Comparison of ENCODE assay signal across 8 mouse cellular contexts in the genomic region with DNA sequence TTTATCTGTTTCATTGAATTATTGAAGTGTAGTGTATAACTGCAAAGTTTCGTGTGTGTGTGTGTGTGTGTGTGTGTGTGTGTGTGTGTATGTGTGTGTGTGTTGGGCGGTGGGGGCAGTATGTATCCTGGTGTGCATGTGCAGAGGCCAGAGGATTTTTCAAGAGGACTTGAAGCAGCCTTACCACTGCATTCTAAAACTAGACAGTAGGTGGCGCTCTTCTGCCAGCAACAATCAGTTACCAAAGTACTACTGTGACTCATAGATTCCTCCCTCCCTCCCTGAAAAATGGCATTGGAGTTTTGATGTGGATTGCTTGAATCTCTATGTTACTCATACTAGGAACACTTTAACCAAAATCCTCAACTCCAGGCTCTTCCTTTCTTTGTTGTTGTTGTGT. TPM values are rescaled to one million over a fixed set of nuclear protein-coding genes. Genes with fewer than 3 reads are reported as not detected.
DNase-seq lines count a peak whose midpoint lies in the region; ATAC-seq lines count a peak whose summit lies in the region.
"Had no signal": no experiment of that assay in that cellular context is flagged by ENCODE, and none has a peak within 500 bp of the region (broad histone marks: within the 10 kb centered on the region; RNA-seq: fewer than 3 reads in every experiment).

No protein-coding gene starts in this region.

- no peaks in the 10 kb centered on the region for H3K4me1 ChIP-seq in hindbrain, embryonic 16.5 days (ENCODE audit: control insufficient read depth, insufficient read depth, low read depth, low read length)
- H3K4me1 ChIP-seq: stomach, embryonic 15.5 days had no signal

- DNase-seq in R1 (ENCODE audit: low read depth, low spot score) = peak; percentile 90
- peak; percentile 87 for DNase-seq in forelimb bud, embryonic 11.5 days (ENCODE audit: low read depth, low spot score)
- peak; percentile 51 to 77 for DNase-seq in layer of hippocampus, postnatal 25 days (ENCODE audit: extremely low spot score in 1 of 2, low spot score in 1 of 2)
- DNase-seq in lung, postnatal 36 days = peak; percentile 95
- peak; percentile 94 for DNase-seq in skeletal muscle tissue, adult 2 months (ENCODE audit: low read depth, low spot score)

- no peaks in the 10 kb centered on the region for H3K27me3 ChIP-seq in hindbrain, embryonic 16.5 days (replicated peaks; ENCODE audit: control insufficient read depth, insufficient read depth, low read length)
- H3K27me3 ChIP-seq: stomach, embryonic 15.5 days had no signal

- H3K4me3 ChIP-seq in hindbrain, embryonic 16.5 days (ENCODE audit: low read length) = no peak overlapping the region
- H3K4me3 ChIP-seq: stomach, embryonic 15.5 days had no signal

- H3K36me3 ChIP-seq in hindbrain, embryonic 16.5 days (ENCODE audit: control insufficient read depth, insufficient read depth, low read length) = peaks cover 18% of the 10 kb centered on the region

- H3K9ac ChIP-seq in hindbrain, embryonic 16.5 days (ENCODE audit: low read depth, low read length) = no peak overlapping the region
- H3K9ac ChIP-seq: stomach, embryonic 15.5 days had no signal

- WGBS in hindbrain, embryonic 16.5 days = 30% methylated on average over 3 of the region's 3 CpGs

- H3K9me3 ChIP-seq in hindbrain, embryonic 16.5 days (ENCODE audit: control insufficient read depth, low read length) = no peaks in the 10 kb centered on the region
- H3K9me3 ChIP-seq: stomach, embryonic 15.5 days had no signal

- no peak overlapping the region for H3K27ac ChIP-seq in hindbrain, embryonic 16.5 days (ENCODE audit: low read depth, low read length)
- H3K27ac ChIP-seq: stomach, embryonic 15.5 days had no signal

- no peak overlapping the region for H3K4me2 ChIP-seq in hindbrain, embryonic 16.5 days (ENCODE audit: low read length)
- H3K4me2 ChIP-seq: stomach, embryonic 15.5 days had no signal

- ATAC-seq in cerebellum, adult (ENCODE audit: insufficient number of reproducible peaks, low FRiP score, low TSS enrichment) = peak; percentile 72; the same call in 1 of the 2 replicates
- ATAC-seq in hindbrain, embryonic 16.5 days = 0 out of 2 replicates have a peak, but pooled peaks have one; percentile 40

RNA-seq across cellular contexts. Expression of a gene that starts 8.1 kb away (rescaled TPM):
- polyA plus RNA-seq in hindbrain, embryonic 16.5 days (2015; fragmentation: Nextera tagmentation; extraction: Ambion mirVana) = 90.2 and 92.1 TPM in 2 replicates
- total RNA-seq in layer of hippocampus, postnatal 25 days (2021) = 10 to 100 TPM; 28.3 to 34.8 TPM

RNA-seq across cellular contexts. Expression of a gene that starts 11.2 kb away (rescaled TPM):
- 12.5 and 13.4 TPM in 2 replicates for polyA plus RNA-seq in hindbrain, embryonic 16.5 days (2015; fragmentation: Nextera tagmentation; extraction: Ambion mirVana)
- 10 to 100 TPM; 19.2 to 20.6 TPM for total RNA-seq in layer of hippocampus, postnatal 25 days (2021)

RNA-seq across cellular contexts. Expression of a gene that starts 19.8 kb away (rescaled TPM):
- polyA plus RNA-seq in hindbrain, embryonic 16.5 days (2015; fragmentation: Nextera tagmentation; extraction: Ambion mirVana) = 2.3 and 2.4 TPM in 2 replicates
- total RNA-seq in layer of hippocampus, postnatal 25 days (2021) = 1 to 10 TPM; 1.2 to 1.5 TPM

RNA-seq across cellular contexts. Expression of a gene that starts 19.9 kb away (rescaled TPM):
- 1.5 and 1.7 TPM in 2 replicates for polyA plus RNA-seq in hindbrain, embryonic 16.5 days (2015; fragmentation: Nextera tagmentation; extraction: Ambion mirVana)
- 1 to 10 TPM; 1.3 to 2.1 TPM for total RNA-seq in layer of hippocampus, postnatal 25 days (2021)
